Mouse (Mus musculus) lung, adult 10 weeks (tissue): Measurements from ENCODE around the gene D330045A20Rik. TPM values are rescaled to one million over a fixed set of nuclear protein-coding genes. Genes with fewer than 3 reads are reported as not detected.

ENCODE experiments used
- polyA plus RNA-seq: library from polyadenylated mRNA; stranded (reverse); fragments of 350-450 nt; fragmentation: Illumina TruSeq; extraction: RNeasy Lipid Tissue Mini Kit (QIAGEN cat#74804); gene quantifications from one replicate; pipeline ENCODE4 v1.2.3, GENCODE M21; 2014; ENCODE audit warnings: low read depth, low replicate concordance; ENCODE audit not compliant: insufficient read depth

The D330045A20Rik gene
- polyA plus RNA-seq: 0.21 TPM

GRCm38 (mm10) chrX:139480022-139480894 is at the start of gene D330045A20Rik:
TSS of gene D330045A20Rik (plus strand) at chrX:139480367.

GRCm38 (mm10) chrX:139562925-139563461 is 82.8 kb downstream of the D330045A20Rik start, which contains the start of gene Rnf128:
TSS of gene Rnf128 (plus strand) at chrX:139563316.

Other genes with a start within 250 kb of the D330045A20Rik start
- not detected for gene Trap1a, start 146.7 kb upstream of the D330045A20Rik start, polyA plus RNA-seq
- gene Rnf128, start 82.9 kb downstream of the D330045A20Rik start, polyA plus RNA-seq: 5.9 TPM
- 4.1 TPM for gene Tbc1d8b, start 204.6 kb downstream of the D330045A20Rik start, polyA plus RNA-seq
- not detected for gene Gm15013, start 234.1 kb downstream of the D330045A20Rik start, polyA plus RNA-seq